Mouse (Mus musculus): ENCODE results near the gene Tnip2. TPM values are rescaled to one million over a fixed set of nuclear protein-coding genes. Genes with fewer than 3 reads are reported as not detected.

Tnip2 gene
- total RNA-seq (2021), result 12.1 and 14.8 TPM in 2 replicates
- long read RNA-seq, experiment 1, transcript Tnip2-202 (6 exons, 1,987 nt), result major isoform, 10 of 20 reads
- long read RNA-seq, experiment 1, partial matches to known transcripts, result 0 of 20 reads
- long read RNA-seq, experiment 1, other reads (novel, unspliced or antisense), result 9 of 20 reads
- long read RNA-seq, experiment 2, transcript Tnip2-202 (6 exons, 1,987 nt), result major isoform, 10 of 16 reads
- long read RNA-seq, experiment 2, partial matches to known transcripts, result 3 of 16 reads
- long read RNA-seq, experiment 2, other reads (novel, unspliced or antisense), result 3 of 16 reads

DNA sequence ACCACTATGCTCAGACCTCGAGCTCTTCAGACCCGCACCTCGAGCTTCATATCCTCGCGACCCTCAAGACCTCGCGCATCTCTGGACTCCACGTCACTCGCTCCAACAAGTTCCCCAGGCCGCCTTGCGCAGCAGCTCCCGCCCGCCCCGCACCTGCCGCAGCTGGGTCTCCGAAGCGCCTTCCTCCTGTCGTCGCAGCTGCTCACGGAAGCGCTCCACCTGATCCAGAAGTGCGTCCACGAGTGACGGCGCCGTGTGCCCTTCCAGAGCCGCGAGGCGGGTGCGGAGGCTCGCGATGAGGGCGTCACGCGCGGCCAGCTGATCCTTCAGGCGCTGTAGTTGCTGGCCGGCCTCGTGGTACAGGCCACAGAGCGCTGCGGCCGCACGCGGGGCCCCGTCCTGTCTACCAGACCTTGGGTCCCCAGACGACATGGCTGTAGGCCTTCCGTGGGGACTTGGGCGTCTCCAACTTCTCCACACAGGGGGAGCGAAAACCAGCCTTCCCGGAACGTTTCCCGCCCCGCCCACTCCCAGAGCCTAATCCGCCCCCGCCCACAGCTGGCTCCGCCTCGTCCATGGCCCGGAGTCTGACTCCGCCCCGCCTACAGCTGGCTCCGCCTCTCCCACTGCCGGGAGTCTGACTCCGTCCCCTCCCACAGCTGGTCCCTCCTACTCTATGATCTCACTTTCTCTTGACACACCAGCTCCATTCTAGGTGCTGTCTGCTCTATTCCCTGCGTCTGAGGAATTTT is at the start of gene Tnip2:
Tnip2 (minus strand) TSS at position 526 of the 752 bp plus-strand sequence.
- peak; percentile 99 for DNase-seq

DNA sequence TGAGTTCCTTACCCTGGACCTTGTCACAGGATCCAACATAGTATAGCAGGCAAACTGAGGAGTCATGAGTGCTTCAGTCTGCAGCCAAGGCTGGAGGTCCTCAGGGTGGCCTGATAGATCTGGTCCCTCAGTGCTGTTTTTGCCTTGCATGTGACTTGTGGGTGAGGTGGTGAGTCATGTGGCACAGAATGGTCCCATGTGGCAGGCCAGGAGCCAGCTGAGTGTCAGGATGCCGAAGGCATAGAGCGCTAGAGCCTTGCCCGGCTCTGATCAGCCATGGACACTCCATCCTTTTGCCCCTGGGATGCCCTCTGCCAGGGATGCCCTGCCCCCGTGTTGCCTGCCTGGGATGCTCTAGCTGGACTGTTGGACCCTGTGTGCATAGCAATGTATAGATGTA is 38.0 kb upstream of the Tnip2 start:
- no peak for DNase-seq

GRCm38 (mm10) chr5:34550251-34550650 is 36.5 kb upstream of the Tnip2 start:
- no peak for DNase-seq

DNA sequence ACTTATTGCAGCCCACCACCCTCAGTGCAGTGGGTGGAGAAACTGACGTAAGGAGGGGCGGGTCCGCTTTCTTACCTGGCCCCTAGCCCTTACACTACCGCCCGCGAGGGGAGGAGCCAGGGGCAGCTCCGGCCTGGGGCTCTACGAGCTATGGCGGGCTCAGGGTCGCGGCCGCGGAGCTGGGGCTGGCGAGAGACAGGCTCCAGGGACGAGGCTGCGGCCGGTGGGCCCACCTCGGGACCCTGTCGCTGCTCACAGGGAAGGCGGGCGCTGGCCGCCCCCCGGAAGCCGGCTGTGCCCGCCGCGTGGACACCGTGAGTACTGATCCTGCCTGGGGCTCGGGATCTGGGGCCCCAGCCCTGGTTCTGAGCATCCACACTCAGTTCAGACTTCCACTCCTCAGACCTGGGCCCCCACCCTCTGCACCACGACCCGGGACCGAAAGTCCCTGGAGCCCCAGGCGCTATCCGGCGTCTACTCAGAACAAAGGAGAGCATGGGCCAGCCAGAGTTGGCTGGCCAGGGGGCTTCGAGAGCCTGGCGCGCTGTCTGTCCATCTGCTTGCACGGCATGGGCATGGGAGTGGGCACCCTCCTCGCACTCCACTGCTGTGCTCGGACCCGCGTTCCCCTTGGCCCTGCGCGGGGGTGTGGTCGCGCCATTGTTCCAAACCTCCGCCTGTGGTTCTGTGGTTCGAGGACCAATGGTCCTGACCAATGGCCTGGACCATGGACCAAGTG is 35.9 kb upstream of the Tnip2 start:
- DNase-seq, result peak; percentile 62

- DNase-seq, result no peak
These were observed 35.3 kb upstream of the Tnip2 start for GRCm38 (mm10) chr5:34549135-34549482.

GRCm38 (mm10) chr5:34547410-34547809 is 33.6 kb upstream of the Tnip2 start:
- DNase-seq, result peak; percentile 57

- DNase-seq, result peak; percentile 24
These were observed 29.3 kb upstream of the Tnip2 start for GRCm38 (mm10) chr5:34543114-34543513.

- DNase-seq, result no peak
These were observed 28.4 kb upstream of the Tnip2 start for GRCm38 (mm10) chr5:34542166-34542565.

DNA sequence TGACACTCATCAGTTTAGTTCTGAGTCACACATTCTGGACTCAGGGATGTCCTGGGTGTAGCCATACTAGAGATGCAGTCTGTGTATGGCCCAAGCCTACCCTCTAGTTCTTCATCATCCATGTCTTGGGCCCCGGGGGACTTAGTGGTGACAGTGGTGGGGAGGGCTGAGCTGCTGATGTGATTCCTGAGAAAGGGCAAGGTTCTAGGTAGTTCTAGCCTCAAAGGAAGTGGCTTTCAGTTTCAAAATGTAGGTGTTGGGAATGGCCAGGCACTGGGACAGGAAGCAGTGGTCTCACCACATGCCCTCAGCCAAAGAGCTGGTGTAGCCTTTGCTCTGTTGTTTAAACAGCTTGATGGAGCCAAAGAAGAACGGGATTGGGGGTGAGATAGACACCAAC is 25.3 kb upstream of the Tnip2 start:
- DNase-seq, result no peak

DNA sequence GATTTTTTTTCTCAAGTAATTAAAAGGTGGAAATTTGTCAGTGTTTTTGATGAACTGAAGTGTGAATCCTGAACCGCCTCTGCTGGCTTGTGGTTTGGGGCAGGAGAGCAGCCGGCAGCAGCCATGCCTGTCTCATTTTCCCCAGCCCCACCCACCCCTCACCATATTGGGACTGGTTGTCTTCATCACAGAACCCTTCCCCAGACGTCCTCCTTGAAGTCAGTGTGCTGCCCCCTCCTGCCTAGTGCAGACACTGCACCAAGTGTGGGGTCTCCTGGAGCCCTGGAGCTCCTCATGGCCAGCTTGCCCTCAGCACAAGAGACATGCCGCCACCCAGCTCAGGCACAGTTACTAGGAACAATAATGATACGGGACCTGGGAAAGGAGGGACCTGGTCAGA is 24.7 kb upstream of the Tnip2 start:
- DNase-seq, result peak; percentile 53

DNA sequence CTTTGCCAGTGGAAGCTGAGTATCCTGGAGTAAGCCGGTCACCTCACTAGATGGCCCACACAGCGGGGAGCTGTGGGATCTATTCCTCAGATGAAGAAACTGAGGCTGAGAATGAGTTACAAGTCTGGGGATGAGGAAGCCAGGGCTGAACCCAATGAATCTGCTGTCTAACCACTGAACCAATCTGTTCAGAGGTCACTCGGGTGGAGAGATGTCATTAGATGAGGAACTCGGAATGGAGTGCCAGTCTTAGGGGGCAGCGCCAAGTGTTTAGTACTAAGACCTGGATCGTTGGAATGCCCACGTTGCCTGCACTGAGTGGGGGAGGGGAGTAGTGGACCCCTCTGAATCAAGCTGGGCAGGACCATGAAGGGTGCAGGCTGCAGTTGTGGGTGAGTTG is 24.3 kb upstream of the Tnip2 start:
- no peak for DNase-seq

GRCm38 (mm10) chr5:34535831-34536230 is 22.0 kb upstream of the Tnip2 start:
- peak; percentile 64 for DNase-seq

DNA sequence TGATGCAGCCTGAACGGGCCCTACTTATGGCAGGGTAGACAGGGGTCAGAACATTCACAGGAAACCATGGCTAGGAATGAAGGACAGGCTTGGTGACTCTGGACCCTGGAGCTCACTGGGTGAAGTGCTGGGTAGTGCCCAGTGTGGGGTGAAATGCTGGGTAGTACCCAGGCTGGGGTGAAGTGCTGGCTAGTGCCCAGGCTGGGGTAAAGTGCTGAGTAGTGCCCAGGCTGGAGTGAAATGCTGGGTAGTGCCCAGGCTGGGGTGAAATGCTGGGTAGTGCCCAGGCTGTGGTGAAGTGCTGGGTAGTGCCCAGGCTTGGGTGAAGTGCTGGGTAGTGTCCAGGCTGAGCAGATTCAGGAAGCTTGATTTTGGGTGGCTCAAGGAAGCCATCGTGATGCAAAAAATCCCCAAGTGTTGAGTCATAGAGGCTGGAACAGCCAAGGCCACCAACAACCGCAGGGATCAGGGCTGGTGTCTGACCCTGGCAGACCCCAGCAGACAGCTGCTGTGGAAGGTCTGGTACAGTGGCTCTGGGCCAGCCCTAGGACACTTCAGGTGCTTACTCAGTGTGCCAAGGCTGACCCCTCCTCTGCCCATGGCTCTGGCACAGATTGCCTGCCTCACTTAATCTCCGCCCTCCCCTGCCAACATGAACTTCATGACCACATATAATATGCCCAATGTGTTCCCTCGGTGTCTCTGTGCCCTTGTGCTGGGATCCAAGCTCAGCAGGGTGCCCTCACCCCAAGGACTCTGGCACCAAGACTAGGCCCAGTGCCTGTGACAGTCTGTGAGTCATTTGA is 21.2 kb upstream of the Tnip2 start:
- peak; percentile 88 for DNase-seq

- peak; percentile 36 for DNase-seq
These were observed 20.0 kb upstream of the Tnip2 start for GRCm38 (mm10) chr5:34533820-34534219.

DNA sequence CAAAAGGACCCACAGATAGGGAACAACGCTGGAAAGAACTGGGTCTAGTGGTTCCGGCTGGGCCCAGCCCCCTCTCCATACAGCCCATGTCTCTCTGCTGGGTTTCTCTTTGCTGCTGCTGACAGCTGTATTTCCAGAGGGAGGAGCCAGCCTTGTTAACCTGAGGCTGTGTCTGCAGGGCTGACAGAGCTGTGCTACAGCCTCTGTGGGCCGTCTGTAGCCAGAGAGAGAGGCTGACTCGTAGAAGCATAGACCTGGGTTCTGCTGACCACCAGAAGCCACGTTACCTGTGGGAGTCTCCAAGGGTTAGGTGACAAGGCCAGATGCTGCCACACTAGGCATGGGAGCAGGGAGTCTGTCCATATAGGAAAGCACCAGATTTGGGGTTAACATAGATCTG is 19.3 kb upstream of the Tnip2 start:
- DNase-seq, result no peak

GRCm38 (mm10) chr5:34530687-34531086 is 16.9 kb upstream of the Tnip2 start:
- DNase-seq, result peak; percentile 48

DNA sequence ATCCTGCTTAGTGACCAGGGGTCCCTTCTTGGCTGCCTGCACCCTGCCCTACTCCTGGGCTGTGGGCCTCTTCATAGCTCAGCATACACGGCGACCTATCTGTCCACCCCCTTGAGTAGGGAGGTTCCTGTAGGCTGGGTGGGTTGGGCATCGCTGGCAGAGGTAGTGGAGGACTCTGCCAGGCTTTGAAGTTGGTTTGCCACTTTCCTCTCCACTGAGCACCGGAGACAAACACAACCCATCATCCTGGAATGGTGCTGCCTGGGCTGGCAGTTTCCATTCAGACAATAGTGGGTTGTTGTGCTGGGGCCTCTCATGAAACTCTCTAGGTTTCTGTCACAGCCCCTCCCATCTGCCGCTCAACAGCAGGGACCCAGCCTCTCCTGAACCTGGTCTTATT is 16.3 kb upstream of the Tnip2 start:
- DNase-seq, result peak; percentile 4

DNA sequence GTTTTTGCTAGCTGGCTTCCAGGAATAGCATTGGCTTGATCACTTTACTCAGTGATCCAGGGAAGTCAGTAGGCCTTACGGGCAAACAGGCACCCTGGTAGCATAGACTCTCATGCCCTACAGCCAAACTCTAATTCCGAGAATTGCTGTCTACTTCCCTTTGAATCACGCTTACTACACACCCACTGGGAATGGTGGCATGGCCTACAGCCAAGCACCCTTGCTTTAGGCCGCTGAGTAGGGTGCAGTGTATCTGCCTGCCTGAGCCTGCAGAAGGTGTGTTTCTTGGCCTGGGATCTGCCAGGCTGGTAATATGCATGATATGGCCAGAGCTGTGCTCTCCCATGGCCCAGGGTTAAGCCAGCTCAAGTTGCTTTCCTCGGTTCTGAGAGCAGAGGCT is 14.9 kb upstream of the Tnip2 start:
- peak; percentile 23 for DNase-seq

GRCm38 (mm10) chr5:34527352-34527751 is 13.6 kb upstream of the Tnip2 start:
- DNase-seq, result peak; percentile 1

- DNase-seq, result no peak
These were observed 12.6 kb upstream of the Tnip2 start for GRCm38 (mm10) chr5:34526477-34526775.

DNA sequence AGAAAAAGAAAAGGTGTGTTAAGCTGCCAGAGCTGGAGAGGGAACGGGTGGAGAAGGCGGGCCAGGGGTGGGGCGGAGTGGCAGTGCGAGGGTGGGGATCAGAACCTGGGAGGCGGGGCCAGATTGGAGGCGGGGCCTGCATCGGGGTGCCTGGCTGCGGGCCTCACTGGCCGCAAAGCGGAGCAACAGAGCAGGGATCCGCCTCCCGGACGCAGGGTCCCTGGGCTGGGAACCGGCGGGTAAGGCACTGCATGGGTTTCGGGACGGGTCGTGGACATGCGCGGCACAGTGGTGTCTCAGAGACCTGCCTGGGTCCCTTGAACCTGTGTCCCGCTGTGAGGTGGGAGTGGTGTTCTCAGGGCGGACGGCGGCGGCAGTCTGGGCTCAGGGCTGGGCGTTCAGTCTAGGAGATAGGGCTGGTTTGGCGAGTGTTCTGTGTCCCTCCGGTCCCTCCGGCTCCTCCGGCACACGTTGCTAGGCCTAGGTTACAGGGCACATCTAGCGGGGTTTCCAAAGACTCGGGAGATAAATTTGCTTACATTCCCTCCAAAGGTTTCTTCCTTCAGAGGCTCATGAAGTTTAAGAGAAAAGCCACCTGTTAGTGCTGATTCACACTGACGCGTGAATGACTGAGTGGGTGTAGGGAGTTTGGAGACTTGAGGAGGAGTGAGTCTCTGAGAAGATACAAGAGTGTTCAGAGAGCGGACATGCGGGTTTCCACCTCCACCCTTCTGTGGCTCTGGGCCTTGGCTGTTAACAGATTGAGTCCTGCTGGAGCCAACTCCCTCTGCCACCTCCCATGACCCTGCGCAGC is 12.1 kb upstream of the Tnip2 start, which contains the start of gene Sh3bp2:
Sh3bp2 (plus strand) TSS at position 176 of the 814 bp plus-strand sequence.
- DNase-seq, result peak; percentile 99

- DNase-seq, result no peak
These were observed 10.7 kb upstream of the Tnip2 start for GRCm38 (mm10) chr5:34524511-34524910.
